Mouse (Mus musculus): ENCODE results near the gene Slit2.

Gene Slit2

GRCm38 (mm10) chr5:47982941-47983701 is at the start of gene Slit2:
Gene Slit2 (plus strand): TSS chr5:47983138.
- peak; percentile 14 for DNase-seq

- DNase-seq, result no peak
Measured at GRCm38 (mm10) chr5:47938586-47939372, 44.2 kb upstream of the Slit2 start.

- DNase-seq, result no peak
Measured at GRCm38 (mm10) chr5:47956451-47956850, 26.5 kb upstream of the Slit2 start.

GRCm38 (mm10) chr5:47975795-47976194 is 7.1 kb upstream of the Slit2 start:
- DNase-seq, result no peak

GRCm38 (mm10) chr5:47979371-47979770 is 3.6 kb upstream of the Slit2 start:
- no peak for DNase-seq

GRCm38 (mm10) chr5:47980459-47980858 is 2.5 kb upstream of the Slit2 start:
- DNase-seq, result no peak

- DNase-seq, result no peak
Measured at GRCm38 (mm10) chr5:47981951-47982350, 987 bp upstream of the Slit2 start.

GRCm38 (mm10) chr5:47983746-47984583 is 1.0 kb downstream of the Slit2 start:
- no peak for DNase-seq

- peak; percentile 7 for DNase-seq
Measured at GRCm38 (mm10) chr5:47984584-47985197, 1.8 kb downstream of the Slit2 start.

GRCm38 (mm10) chr5:47985198-47985631 is 2.3 kb downstream of the Slit2 start:
- peak; percentile 5 for DNase-seq

- peak; percentile 8 for DNase-seq
Measured at GRCm38 (mm10) chr5:47985901-47986670, 3.1 kb downstream of the Slit2 start.

- no peak for DNase-seq
Measured at GRCm38 (mm10) chr5:47990926-47991325, 8.0 kb downstream of the Slit2 start.

GRCm38 (mm10) chr5:48003708-48004415 is 20.9 kb downstream of the Slit2 start:
- DNase-seq, result no peak

GRCm38 (mm10) chr5:48005533-48005932 is 22.6 kb downstream of the Slit2 start:
- no peak for DNase-seq

- no peak for DNase-seq
Measured at GRCm38 (mm10) chr5:48006059-48006458, 23.1 kb downstream of the Slit2 start.

- DNase-seq, result no peak
Measured at GRCm38 (mm10) chr5:48023441-48023840, 40.5 kb downstream of the Slit2 start.

- DNase-seq, result no peak
Measured at GRCm38 (mm10) chr5:48034875-48035274, 51.9 kb downstream of the Slit2 start.

- peak; percentile 12 for DNase-seq
Measured at GRCm38 (mm10) chr5:48038033-48038432, 55.1 kb downstream of the Slit2 start.

- DNase-seq, result no peak
Measured at GRCm38 (mm10) chr5:48048986-48049751, 66.2 kb downstream of the Slit2 start.

GRCm38 (mm10) chr5:48050637-48051314 is 67.8 kb downstream of the Slit2 start:
- DNase-seq, result no peak
